Mouse (Mus musculus): Measurements from ENCODE around the gene Ephb2. TPM values are rescaled to one million over a fixed set of nuclear protein-coding genes. Genes with fewer than 3 reads are reported as not detected.
A peak's percentile ranks its signal among the peaks of the same experiment; 100 is the strongest.

The Ephb2 gene
- polyA plus RNA-seq, 1 experiment from 2014 or later: 4.6 TPM

- 69% methylated on average over 5 of the region's 5 CpGs for WGBS
- no peaks in the 10 kb centered on the region for H3K36me3 ChIP-seq (ENCODE audit: insufficient read depth, low read length)
- no peak for TF ChIP-seq CTCF (IDR thresholded peaks at IDR 0.05; ENCODE audit: low read depth)
- H3K4me1 ChIP-seq (replicated peaks; ENCODE audit: insufficient read depth, low read length): no peaks in the 10 kb centered on the region
- 0 out of 2 replicates have a peak overlapping the region, but pooled peaks have one; percentile 46 for H3K9ac ChIP-seq (ENCODE audit: low read depth, low read length)
- peaks cover 22% of the 10 kb centered on the region for H3K27me3 ChIP-seq (ENCODE audit: insufficient read depth, low read length)
- no peak overlapping the region for H3K27ac ChIP-seq
- no peak overlapping the region for H3K4me2 ChIP-seq (ENCODE audit: low read length)
- H3K4me3 ChIP-seq (replicated peaks; ENCODE audit: low read depth, low read length): no peak overlapping the region
- no peaks in the 10 kb centered on the region for H3K9me3 ChIP-seq (replicated peaks; ENCODE audit: low read length)
- DNase-seq (ENCODE audit: low spot score) (no peak), ATAC-seq (replicated peaks; ENCODE audit: low FRiP score, low read depth) (no peak)
Observed at GRCm38 (mm10) chr4:136636511-136636910, 199.3 kb downstream of the Ephb2 start.

DNA sequence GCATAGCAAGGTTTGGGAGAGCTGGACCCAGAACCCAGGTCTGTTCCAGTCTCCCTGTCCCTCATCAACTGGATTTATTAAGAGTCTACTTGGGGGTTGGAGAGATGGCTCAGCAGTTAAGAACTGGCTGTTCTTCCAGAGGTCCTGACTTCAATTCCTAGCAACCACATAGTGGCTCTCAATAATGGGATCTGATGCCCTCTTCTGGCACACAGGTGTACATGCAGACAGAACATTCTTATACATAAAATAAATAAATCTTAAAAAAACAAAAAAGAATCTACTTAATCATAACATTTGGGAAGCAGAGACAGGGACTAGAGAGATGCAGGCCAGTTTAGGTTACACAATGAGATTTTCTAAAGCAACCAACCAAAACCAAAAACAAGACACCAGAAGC, 199.8 kb downstream of the Ephb2 start:
- ATAC-seq (replicated peaks; ENCODE audit: low FRiP score, low read depth) (no peak), DNase-seq (ENCODE audit: low spot score) (no peak)
- Histone ChIP-seq H3K4me1 (replicated peaks; ENCODE audit: insufficient read depth, low read length) (no peaks in the 10 kb centered on the region), H3K9ac (ENCODE audit: low read depth, low read length) (no peak overlapping the region), H3K27me3 (ENCODE audit: insufficient read depth, low read length) (peaks cover 22% of the 10 kb centered on the region), H3K36me3 (ENCODE audit: insufficient read depth, low read length) (no peaks in the 10 kb centered on the region), H3K9me3 (replicated peaks; ENCODE audit: low read length) (no peaks in the 10 kb centered on the region), H3K27ac (no peak overlapping the region), H3K4me3 (replicated peaks; ENCODE audit: low read depth, low read length) (no peak overlapping the region), H3K4me2 (ENCODE audit: low read length) (no peak overlapping the region)
- TF ChIP-seq CTCF (IDR thresholded peaks at IDR 0.05; ENCODE audit: low read depth): peak; percentile 46

- H3K9ac ChIP-seq (ENCODE audit: low read depth, low read length): no peak overlapping the region
- H3K9me3 ChIP-seq (replicated peaks; ENCODE audit: low read length): no peaks in the 10 kb centered on the region
- H3K27ac ChIP-seq: no peak overlapping the region
- H3K4me3 ChIP-seq (replicated peaks; ENCODE audit: low read depth, low read length): no peak overlapping the region
- H3K27me3 ChIP-seq (ENCODE audit: insufficient read depth, low read length): 0 out of 2 replicates have a peak, but pooled peaks cover under 1% of the 10 kb centered on the region
- ATAC-seq (replicated peaks; ENCODE audit: low FRiP score, low read depth): no peak
- TF ChIP-seq CTCF (IDR thresholded peaks at IDR 0.05; ENCODE audit: low read depth): no peak
- 83% methylated on average over 11 of the region's 11 CpGs for WGBS
- H3K4me1 ChIP-seq (replicated peaks; ENCODE audit: insufficient read depth, low read length): no peaks in the 10 kb centered on the region
- no peak overlapping the region for H3K4me2 ChIP-seq (ENCODE audit: low read length)
- DNase-seq (ENCODE audit: low spot score): no peak
- no peaks in the 10 kb centered on the region for H3K36me3 ChIP-seq (ENCODE audit: insufficient read depth, low read length)
Observed at GRCm38 (mm10) chr4:136631237-136631994, 204.4 kb downstream of the Ephb2 start.

- TF ChIP-seq CTCF (IDR thresholded peaks at IDR 0.05; ENCODE audit: low read depth): no peak
- Histone ChIP-seq H3K27ac (no peak overlapping the region), H3K4me3 (replicated peaks; ENCODE audit: low read depth, low read length) (no peak overlapping the region), H3K36me3 (ENCODE audit: insufficient read depth, low read length) (no peaks in the 10 kb centered on the region), H3K4me1 (replicated peaks; ENCODE audit: insufficient read depth, low read length) (no peaks in the 10 kb centered on the region), H3K9me3 (replicated peaks; ENCODE audit: low read length) (no peaks in the 10 kb centered on the region), H3K27me3 (ENCODE audit: insufficient read depth, low read length) (no peaks in the 10 kb centered on the region), H3K9ac (ENCODE audit: low read depth, low read length) (no peak overlapping the region), H3K4me2 (ENCODE audit: low read length) (no peak overlapping the region)
- 61% methylated on average over 6 of the region's 6 CpGs for WGBS
- DNase-seq (ENCODE audit: low spot score) (no peak), ATAC-seq (replicated peaks; ENCODE audit: low FRiP score, low read depth) (no peak)
Observed at GRCm38 (mm10) chr4:136626590-136626989, 209.2 kb downstream of the Ephb2 start.

DNA sequence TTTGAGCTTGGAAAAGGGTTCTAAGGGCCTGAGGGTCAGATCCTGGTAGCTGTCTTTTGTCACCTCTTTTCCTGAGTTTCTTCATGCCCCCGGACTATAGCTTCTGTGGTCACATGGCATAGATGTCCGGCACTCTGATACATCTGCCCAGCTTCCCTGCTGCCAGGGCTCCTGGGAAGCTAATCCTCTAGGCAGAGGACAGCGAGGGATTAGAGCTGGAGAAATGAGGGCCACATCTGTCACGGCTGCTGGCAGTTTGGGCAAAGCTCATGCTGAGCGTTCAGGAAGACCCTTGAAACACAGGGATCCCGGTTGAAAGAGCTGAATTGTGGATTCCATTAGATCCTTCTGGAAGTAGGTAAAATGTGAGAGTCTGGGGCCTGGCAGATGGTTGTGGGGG, 213.4 kb downstream of the Ephb2 start, which contains the start of gene Lactbl1:
Gene Lactbl1 (plus strand): TSS at position 234 of the 400 bp plus-strand sequence.
- Histone ChIP-seq H3K4me1 (replicated peaks; ENCODE audit: insufficient read depth, low read length) (no peaks in the 10 kb centered on the region), H3K4me2 (ENCODE audit: low read length) (no peak within 1 kb of the TSS), H3K27me3 (ENCODE audit: insufficient read depth, low read length) (no peaks in the 10 kb centered on the region), H3K27ac (no peak within 1 kb of the TSS), H3K36me3 (ENCODE audit: insufficient read depth, low read length) (no peaks in the 10 kb centered on the region), H3K4me3 (replicated peaks; ENCODE audit: low read depth, low read length) (no peak within 1 kb of the TSS), H3K9me3 (replicated peaks; ENCODE audit: low read length) (no peaks in the 10 kb centered on the region), H3K9ac (ENCODE audit: low read depth, low read length) (no peak within 1 kb of the TSS)
- no peak for ATAC-seq (replicated peaks; ENCODE audit: low FRiP score, low read depth)
- WGBS: 49% methylated on average over 6 of the region's 6 CpGs
- no peak for DNase-seq (ENCODE audit: low spot score)
- TF ChIP-seq CTCF (IDR thresholded peaks at IDR 0.05; ENCODE audit: low read depth): no peak

DNA sequence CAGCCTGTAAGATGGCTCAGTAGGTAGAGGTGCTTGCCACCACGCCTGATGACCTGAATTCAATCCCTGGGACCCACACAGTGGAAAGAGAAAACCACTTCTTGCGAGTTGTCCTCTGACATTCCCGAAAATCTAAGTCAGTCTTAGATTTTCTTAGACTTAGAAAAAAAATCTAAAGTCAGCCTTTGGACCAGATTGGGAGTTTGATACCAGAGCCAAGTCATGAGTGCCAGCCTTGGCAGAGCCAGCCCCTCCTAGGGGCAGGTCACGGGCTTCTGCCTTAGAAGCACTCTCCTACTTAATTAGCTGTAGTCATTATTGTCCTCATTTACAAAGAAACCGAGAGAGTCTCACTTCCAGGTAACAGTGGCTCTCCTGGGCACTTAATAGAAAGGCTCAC, 213.8 kb downstream of the Ephb2 start:
- H3K36me3 ChIP-seq (ENCODE audit: insufficient read depth, low read length): no peaks in the 10 kb centered on the region
- no peak overlapping the region for H3K9ac ChIP-seq (ENCODE audit: low read depth, low read length)
- H3K4me2 ChIP-seq (ENCODE audit: low read length): no peak overlapping the region
- TF ChIP-seq CTCF (IDR thresholded peaks at IDR 0.05; ENCODE audit: low read depth): no peak
- no peak for ATAC-seq (replicated peaks; ENCODE audit: low FRiP score, low read depth)
- no peak overlapping the region for H3K27ac ChIP-seq
- H3K4me3 ChIP-seq (replicated peaks; ENCODE audit: low read depth, low read length): no peak overlapping the region
- no peaks in the 10 kb centered on the region for H3K27me3 ChIP-seq (ENCODE audit: insufficient read depth, low read length)
- WGBS: 43% methylated on average over 5 of the region's 5 CpGs
- no peak for DNase-seq (ENCODE audit: low spot score)
- H3K9me3 ChIP-seq (replicated peaks; ENCODE audit: low read length): no peaks in the 10 kb centered on the region
- no peaks in the 10 kb centered on the region for H3K4me1 ChIP-seq (replicated peaks; ENCODE audit: insufficient read depth, low read length)

Data from kidney, postnatal 0 days (tissue).